Mouse (Mus musculus) liver, postnatal 0 days (tissue): ENCODE measurements around the gene Ppm1l. TPM values are rescaled to one million over a fixed set of nuclear protein-coding genes. Genes with fewer than 3 reads are reported as not detected.
A peak's percentile ranks its signal among the peaks of the same experiment; 100 is the strongest.
"Not testable (repeated sequence)": the region's sequence is repeated elsewhere in the genome, so short reads cannot be mapped to it uniquely, and the experiment has no call there.

Experiments used
- ATAC-seq: fragments of 200-750 bp; cut with Nextera tagmentation; 2 replicates; pipeline ENCODE4 v1.8.0; 2017; ENCODE audit warnings: mild to moderate bottlenecking, moderate library complexity
- DNase-seq: peaks from one replicate; pipeline ENCODE4 v3.0.0-alpha.2; 2016
- H3K27ac ChIP-seq: fragments of 300-500 bp; sonication (generic); 2 replicates; pipeline ENCODE4 v1.5.1; 2014; ENCODE audit warnings: antibody characterized with exemption, moderate library complexity, mild to moderate bottlenecking, low read depth
- H3K27me3 ChIP-seq: fragments of 300-500 bp; sonication (generic); 2 replicates; pipeline ENCODE4 v1.6.1; 2014; ENCODE audit warnings: low read length, control low read depth, mixed read lengths; ENCODE audit not compliant: insufficient read depth
- H3K36me3 ChIP-seq: fragments of 300-500 bp; sonication (generic); replicated peaks from 2 replicates; pipeline ENCODE4 v1.6.1; 2014; ENCODE audit warnings: mild to moderate bottlenecking, control low read depth, low read length, moderate library complexity, mixed read lengths; ENCODE audit not compliant: insufficient read depth
- H3K4me1 ChIP-seq: fragments of 300-500 bp; sonication (generic); 2 replicates; pipeline ENCODE4 v1.6.1; 2014; ENCODE audit warnings: antibody characterized with exemption, mild to moderate bottlenecking, control low read depth; ENCODE audit not compliant: insufficient read depth
- H3K4me2 ChIP-seq: fragments of 300-500 bp; sonication (generic); 2 replicates; pipeline ENCODE4 v1.6.1; 2014; ENCODE audit warnings: low read depth, mild to moderate bottlenecking, low read length, moderate library complexity, mixed read lengths
- H3K4me3 ChIP-seq: fragments of 300-500 bp; sonication (generic); 2 replicates; pipeline ENCODE4 v1.5.1; 2014; ENCODE audit warnings: low read depth, low read length
- H3K9ac ChIP-seq: fragments of 300-500 bp; sonication (generic); replicated peaks from 2 replicates; pipeline ENCODE4 v1.6.1; 2014; ENCODE audit warnings: mild to moderate bottlenecking, moderate library complexity
- H3K9me3 ChIP-seq: fragments of 300-500 bp; sonication (generic); 2 replicates; pipeline ENCODE4 v1.6.1; 2016; ENCODE audit warnings: mild to moderate bottlenecking, control low read depth, low read length, mixed read lengths
- CTCF ChIP-seq: sonication (generic); IDR thresholded peaks from 2 replicates; pipeline ENCODE4 v1.5.1; 2016; ENCODE audit warnings: antibody characterized with exemption, low read depth
- EP300 ChIP-seq: IDR thresholded peaks from 2 replicates; pipeline ENCODE4 v1.6.1; 2016; ENCODE audit warnings: antibody characterized with exemption, low read depth, mild to moderate bottlenecking
- WGBS: fragments of 180-500 bp; shearing (Covaris S2); extraction: QIAGEN DNeasy Blood & Tissue Kit; methylation state at CpG from one replicate; pipeline ENCODE4 v1.1.7; 2014; ENCODE audit not compliant: insufficient replicate concordance; 5-methylcytosine and 5-hydroxymethylcytosine counted together
- polyA plus RNA-seq: library from polyadenylated mRNA; unstranded; fragments of >200 nt; fragmentation: Nextera tagmentation; extraction: Ambion mirVana; gene quantifications from 2 replicates; pipeline ENCODE4 v1.2.1, GENCODE M21; 2015

The Ppm1l gene
- polyA plus RNA-seq, 1 experiment from 2014 or later = 2.8 TPM

DNA sequence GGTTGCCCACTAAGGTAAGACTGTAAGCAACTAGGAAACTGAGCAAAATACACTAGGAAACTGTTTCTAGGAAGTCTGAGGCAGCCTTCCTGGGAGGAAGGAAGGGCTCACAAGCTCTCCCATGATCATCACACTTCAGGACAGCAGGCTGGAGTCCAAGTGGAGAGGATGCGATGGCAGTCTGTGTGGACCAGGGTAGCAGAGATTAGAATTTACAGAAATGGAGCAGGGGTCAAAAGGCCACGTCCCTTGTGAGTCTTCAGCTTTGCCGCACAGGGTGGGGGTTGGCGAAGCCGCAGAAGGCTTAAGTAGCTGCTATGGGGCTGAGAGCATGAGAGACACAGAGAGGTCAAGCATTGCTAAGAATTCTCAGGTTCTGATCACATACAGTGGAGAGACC, 245.0 kb downstream of the Ppm1l start:
- Histone ChIP-seq H3K4me3 (no peak overlapping the region), H3K4me2 (no peak overlapping the region), H3K9ac (no peak overlapping the region), H3K27ac (no peak overlapping the region), H3K36me3 (no peaks in the 10 kb centered on the region), H3K9me3 (no peaks in the 10 kb centered on the region), H3K27me3 (no peaks in the 10 kb centered on the region), H3K4me1 (no peaks in the 10 kb centered on the region)
- DNase-seq (no peak), ATAC-seq (no peak)
- TF ChIP-seq CTCF (no peak), EP300 (no peak)
- 73% methylated on average over 5 of the region's 5 CpGs for WGBS

DNA sequence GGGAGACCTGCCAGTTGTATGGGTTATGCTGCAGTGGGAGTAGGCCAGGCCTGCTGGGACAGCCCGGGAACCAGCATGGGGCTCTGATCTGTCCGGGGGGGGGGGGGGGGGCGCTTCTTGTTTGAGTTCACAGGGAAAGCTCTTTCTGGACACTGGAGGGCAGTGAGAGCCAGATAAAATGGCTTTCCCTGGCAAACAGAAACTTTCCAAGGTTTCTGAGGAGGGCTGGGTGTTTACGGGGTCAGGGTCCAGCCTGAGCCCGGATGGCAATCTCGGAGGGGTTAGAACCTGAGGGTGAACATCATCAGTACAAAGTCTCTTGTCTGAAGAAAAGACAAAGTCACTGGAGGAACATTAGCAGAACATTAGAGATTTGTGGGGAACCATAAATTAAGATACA, 246.7 kb downstream of the Ppm1l start:
- H3K36me3 ChIP-seq = no peaks in the 10 kb centered on the region
- no peaks in the 10 kb centered on the region for H3K9me3 ChIP-seq
- no peaks in the 10 kb centered on the region for H3K4me1 ChIP-seq
- peak; percentile 23; the same call in 1 of the 2 replicates for ATAC-seq
- DNase-seq = no peak
- H3K4me3 ChIP-seq = no peak overlapping the region
- no peak overlapping the region for H3K27ac ChIP-seq
- no peak overlapping the region for H3K4me2 ChIP-seq
- 78% methylated on average over 5 of the region's 6 CpGs for WGBS
- H3K9ac ChIP-seq = no peak overlapping the region
- no peaks in the 10 kb centered on the region for H3K27me3 ChIP-seq
- TF ChIP-seq EP300 (no peak), CTCF (peak; percentile 14; the same call in 1 of the 2 replicates)

DNA sequence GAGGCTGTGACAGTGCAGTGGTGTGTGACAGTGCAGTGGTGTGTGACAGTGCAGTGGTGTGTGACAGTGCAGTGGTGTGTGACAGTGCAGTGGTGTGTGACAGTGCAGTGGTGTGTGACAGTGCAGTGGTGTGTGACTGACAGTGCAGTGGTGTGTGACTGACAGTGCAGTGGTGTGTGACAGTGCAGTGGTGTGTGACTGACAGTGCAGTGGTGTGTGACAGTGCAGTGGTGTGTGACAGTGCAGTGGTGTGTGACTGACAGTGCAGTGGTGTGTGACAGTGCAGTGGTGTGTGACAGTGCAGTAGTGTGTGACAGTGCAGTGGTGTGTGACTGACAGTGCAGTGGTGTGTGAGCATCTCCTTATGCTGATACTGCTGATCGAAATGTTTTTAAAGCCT, 248.9 kb downstream of the Ppm1l start:
- H3K9me3 ChIP-seq, H3K4me2 ChIP-seq, H3K4me3 ChIP-seq, ATAC-seq, DNase-seq, H3K27me3 ChIP-seq, H3K4me1 ChIP-seq, H3K27ac ChIP-seq, H3K9ac ChIP-seq, H3K36me3 ChIP-seq: not testable (repeated sequence)
- 79% methylated on average over 1 of the region's 1 CpGs for WGBS

DNA sequence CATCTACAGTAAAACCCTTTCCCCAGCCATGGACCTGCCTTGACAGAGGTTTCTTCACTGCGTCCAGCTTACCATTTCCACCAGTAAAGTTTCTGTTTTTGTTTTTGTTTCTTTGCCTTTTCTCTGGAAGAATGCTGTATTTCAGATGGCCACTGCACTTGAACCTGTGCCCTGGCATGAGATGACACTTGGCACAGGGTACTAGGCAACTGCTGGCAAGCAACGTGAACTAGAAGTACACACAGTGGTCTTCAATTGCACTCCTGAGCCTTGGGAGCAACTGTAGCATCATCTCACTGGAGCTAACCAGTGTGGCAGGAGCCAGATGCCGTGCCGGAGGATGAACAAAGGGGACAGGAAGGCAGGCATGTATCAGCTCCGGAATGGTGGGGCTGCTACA, 255.9 kb downstream of the Ppm1l start:
- no peaks in the 10 kb centered on the region for H3K27me3 ChIP-seq
- ATAC-seq (no peak), DNase-seq (no peak)
- WGBS = 78% methylated on average over 5 of the region's 5 CpGs
- no peaks in the 10 kb centered on the region for H3K4me1 ChIP-seq
- no peak for TF ChIP-seq EP300
- TF ChIP-seq CTCF = no peak
- H3K4me3 ChIP-seq = no peak overlapping the region
- H3K27ac ChIP-seq = no peak overlapping the region
- no peak overlapping the region for H3K9ac ChIP-seq
- H3K9me3 ChIP-seq = no peaks in the 10 kb centered on the region
- no peaks in the 10 kb centered on the region for H3K36me3 ChIP-seq
- no peak overlapping the region for H3K4me2 ChIP-seq

DNA sequence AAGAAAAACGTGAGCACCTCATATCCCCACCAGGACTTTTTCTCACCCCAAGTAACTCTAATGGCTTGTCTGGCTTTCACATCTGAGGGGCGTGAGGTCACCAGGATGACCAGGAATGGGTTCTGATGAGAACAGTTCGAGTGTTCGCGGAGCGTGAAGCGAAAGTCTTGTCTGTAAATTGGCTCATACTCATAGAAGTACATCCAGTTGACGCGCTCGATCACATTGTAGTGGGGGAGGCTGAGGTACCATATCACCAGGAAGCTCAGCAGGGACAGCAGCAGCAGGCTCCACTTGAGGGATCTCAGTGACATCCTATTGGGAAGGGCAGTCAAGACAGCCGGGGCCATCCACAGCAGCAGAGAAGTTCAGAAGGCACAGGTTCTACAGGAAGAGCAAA, 258.9 kb downstream of the Ppm1l start:
- no peak for ATAC-seq
- WGBS = 82% methylated on average over 11 of the region's 11 CpGs
- Histone ChIP-seq H3K27ac (no peak overlapping the region), H3K9ac (no peak overlapping the region), H3K4me2 (no peak overlapping the region), H3K27me3 (no peaks in the 10 kb centered on the region), H3K9me3 (no peaks in the 10 kb centered on the region), H3K4me1 (no peaks in the 10 kb centered on the region), H3K36me3 (no peaks in the 10 kb centered on the region), H3K4me3 (no peak overlapping the region)
- DNase-seq = no peak
- TF ChIP-seq CTCF = no peak

DNA sequence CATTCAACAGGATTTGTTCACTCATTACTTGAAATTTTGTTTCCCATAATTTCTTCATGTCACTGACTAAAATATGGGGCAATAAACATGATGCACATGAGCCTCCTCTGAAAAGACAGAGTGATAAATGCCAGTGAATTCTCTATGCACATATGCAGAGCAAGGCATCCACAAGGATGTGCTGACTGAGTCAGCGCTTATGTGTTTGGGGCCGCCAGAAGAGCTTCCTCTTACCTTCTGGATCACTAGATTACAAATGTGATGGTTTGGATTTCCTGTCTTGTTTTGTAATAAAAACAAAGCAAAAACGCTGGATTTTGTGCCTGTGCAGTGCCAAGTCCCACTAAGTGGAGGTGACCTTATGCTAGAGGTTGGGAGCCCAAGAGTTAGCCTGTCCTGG, 260.1 kb downstream of the Ppm1l start:
- Histone ChIP-seq H3K4me3 (no peak overlapping the region), H3K4me1 (no peaks in the 10 kb centered on the region), H3K27me3 (no peaks in the 10 kb centered on the region), H3K9ac (no peak overlapping the region), H3K27ac (no peak overlapping the region), H3K9me3 (no peaks in the 10 kb centered on the region), H3K4me2 (no peak overlapping the region), H3K36me3 (no peaks in the 10 kb centered on the region)
- WGBS = 52% methylated on average over 3 of the region's 3 CpGs
- TF ChIP-seq CTCF = no peak
- ATAC-seq (no peak), DNase-seq (no peak)

DNA sequence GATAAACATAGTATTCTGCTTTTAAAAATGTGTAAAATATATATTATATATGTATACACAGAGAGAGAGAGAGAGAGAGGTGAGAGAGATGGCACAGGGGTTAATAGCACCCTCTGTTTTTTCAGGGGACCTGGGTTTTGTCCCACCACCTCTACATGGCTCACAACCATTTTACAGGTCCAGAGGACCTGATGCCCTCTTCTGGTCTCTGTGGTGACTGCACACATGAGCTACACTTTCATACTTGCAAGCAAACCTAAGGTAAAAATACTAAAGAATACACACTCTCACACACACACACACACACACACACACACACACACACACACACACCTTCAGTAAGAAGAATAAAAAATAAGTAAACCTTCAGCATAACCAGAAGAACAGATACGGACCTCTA, 262.1 kb downstream of the Ppm1l start:
- no peaks in the 10 kb centered on the region for H3K36me3 ChIP-seq
- no peaks in the 10 kb centered on the region for H3K4me1 ChIP-seq
- TF ChIP-seq EP300 (no peak), CTCF (peak; percentile 22; the same call in 1 of the 2 replicates)
- H3K9me3 ChIP-seq = no peaks in the 10 kb centered on the region
- H3K4me2 ChIP-seq = no peak overlapping the region
- ATAC-seq (no peak), DNase-seq (no peak)
- no peak overlapping the region for H3K27ac ChIP-seq
- no peaks in the 10 kb centered on the region for H3K27me3 ChIP-seq
- H3K9ac ChIP-seq = no peak overlapping the region
- 86% methylated on average over 1 of the region's 1 CpGs for WGBS
- H3K4me3 ChIP-seq = no peak overlapping the region
